Mouse (Mus musculus) T-helper 17 cell (primary cell): ENCODE results near the gene Cdk17.

Experiments used
- in situ Hi-C, 2 experiments: fragments of 300-600 bp; cut with MboI, MseI; formaldehyde crosslinking; loops; 1 replicate in 1 of 2; 2 replicates in 1 of 2; pipeline ENCODE4 v1.15.1; 2025; ENCODE audit warnings: high pct_unique_total_duplicates in 2 of 2

Cdk17 gene

DNA sequence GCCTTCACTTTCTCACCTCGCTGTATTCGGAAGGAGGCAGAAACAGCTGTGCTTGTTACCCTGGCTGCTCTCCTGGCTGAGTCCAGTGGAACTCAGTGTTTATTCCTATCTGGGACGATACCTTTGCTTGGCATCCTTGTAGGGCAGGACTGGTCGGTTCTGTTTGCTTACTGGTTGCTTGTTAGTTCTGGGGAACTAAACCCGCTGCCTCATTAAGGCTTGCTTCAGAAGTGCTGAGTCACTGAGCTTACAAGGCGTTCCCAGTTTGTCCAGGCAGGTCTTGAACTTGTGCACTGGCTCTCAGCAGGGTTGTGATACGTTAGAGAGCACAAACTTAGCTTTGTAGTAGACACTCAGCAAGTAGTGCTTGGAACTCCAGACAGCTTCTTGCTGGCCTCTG, 52.7 kb downstream of the Cdk17 start:
- in situ Hi-C loops = no loop called here

DNA sequence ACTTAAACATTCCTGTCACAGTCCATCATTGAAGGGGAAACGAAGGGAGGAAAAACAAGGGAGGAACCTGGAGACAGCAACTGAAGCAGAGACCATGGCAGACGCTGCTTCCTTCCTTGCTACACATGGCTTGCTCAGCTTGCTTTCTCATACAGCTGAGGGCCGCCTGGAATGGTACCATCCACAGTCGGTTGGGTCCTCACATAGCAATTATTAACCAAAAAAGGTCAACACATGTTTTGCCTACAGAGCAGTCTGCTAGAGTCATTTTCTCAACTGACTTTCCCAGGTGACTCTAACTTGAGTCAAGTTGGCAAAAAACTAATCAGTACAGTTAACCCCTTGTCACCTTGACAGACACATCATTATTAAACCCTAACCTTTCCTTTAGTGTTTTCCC, 53.6 kb downstream of the Cdk17 start:
- in situ Hi-C loops = no loop called here

DNA sequence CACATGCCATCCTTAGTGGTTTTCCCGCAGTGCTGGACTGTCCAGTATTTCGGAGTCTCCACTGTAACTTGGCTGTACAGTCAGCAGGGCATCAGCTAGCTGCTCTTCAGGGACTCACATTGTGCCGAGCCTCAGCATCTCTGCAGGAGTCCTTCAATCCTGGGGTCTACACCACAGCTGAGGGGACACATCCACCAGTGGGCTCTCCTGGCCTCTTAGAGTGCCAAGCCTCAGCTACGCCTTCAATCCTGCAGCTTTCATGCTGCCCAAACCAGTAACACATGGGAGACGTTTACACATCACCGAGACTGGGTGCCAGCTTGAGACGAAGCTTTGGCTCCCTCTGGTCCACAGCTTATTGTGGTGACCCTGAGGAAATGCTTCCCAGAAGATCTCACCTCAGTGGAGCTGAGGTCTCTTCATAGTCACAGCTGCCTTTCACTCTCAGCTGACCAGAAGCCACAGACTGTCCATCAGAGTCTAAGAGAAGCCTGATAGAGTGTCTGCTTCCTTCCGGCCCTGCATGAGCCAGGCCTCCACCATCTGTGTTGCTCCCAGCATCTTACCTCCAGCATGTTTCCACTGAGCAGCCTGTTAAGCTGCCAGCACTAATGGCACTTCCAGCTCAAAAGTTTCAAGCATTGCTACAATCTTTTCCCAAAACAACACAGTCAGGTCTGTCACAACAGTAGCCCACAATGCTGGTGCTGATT, 54.5 kb downstream of the Cdk17 start:
- in situ Hi-C loops = no loop called here

DNA sequence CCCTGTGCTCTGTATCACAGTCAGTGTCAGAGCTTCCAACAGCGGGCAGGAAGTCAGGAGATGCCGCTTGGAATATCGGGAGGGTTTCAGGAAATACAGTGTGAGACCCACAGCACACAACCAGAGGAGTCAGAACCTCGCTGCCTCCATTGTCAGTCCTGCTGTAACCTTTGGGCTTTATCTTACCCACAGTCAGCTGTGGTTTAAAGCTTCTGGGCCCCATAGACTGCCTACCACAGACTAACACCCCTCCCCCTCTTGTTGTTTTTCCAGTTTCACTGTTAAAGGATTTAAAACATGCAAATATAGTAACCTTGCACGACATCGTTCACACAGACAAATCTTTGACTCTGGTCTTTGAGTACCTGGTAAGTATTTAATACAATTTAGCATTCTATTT, 65.1 kb downstream of the Cdk17 start:
- in situ Hi-C loops = no loop called here

DNA sequence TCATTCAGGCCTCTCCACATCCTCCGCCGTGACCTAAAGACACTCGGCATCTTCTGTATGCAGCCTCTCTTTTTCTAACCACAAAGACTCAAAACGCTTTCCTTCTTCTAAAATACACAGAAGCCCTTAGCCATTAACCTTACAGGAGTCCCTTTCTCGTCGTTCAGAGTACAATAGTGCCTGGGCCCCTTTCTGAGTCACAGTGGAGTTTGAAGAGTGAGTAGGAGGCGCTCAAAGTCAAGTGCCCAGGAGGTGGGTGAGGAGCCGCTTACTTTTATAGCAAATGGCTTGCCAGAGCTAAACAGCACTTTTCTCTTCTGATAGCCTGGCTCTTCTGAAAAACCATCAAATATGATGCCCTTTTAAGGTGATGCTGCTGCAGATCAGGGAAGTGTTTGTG, 67.2 kb downstream of the Cdk17 start:
- in situ Hi-C loops = no loop called here

DNA sequence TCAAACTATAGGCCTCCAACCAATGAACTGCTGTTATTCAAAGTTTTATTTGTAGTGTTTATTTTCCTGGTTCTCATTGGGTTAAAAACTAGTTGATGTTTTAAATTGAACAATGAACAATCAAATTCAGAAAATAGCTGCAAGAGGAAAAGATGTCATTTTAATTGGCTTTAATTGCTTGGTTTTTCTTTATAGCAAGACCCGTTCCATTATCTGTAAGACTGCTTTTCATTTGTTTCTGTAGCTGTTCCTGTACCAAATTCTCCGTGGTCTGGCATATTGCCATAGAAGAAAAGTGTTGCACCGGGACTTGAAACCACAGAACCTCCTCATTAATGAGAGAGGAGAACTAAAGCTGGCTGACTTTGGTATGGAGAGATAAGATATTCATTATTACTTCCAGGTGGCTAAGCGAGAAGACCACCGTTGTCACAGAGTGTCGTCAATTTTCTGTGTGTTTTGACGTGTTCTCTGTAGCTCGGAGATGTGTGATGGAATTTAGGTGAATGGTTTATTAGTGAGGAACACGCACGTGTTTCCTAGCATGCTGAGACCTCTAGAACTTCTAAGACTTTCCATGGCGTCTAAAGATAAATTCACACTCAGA, 67.8 kb downstream of the Cdk17 start:
- in situ Hi-C loops = no loop called here

DNA sequence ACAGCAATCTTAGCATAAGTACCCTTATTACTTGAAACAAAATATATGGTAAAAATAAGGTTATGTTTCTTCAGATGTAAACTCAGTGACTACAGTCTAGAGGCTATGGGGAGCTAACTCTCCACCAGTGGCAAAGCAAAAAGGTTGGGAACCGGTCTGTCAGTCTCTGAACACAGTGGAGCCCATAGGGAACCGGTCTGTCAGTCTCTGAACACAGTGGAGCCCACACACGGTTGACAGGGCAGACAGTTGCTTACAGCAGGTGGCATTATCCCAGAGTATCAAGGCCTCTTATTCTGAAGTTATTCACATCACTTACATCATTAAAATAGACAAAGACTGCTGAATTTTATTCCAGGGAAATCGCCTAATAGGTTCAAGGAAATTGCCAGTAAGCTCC, 70.8 kb downstream of the Cdk17 start:
- in situ Hi-C loops = loop anchor here in 1 of 2 experiments (5.0 kb wide), 1 partner anchor 74 kb away; no protein-coding TSS in a partner anchor

DNA sequence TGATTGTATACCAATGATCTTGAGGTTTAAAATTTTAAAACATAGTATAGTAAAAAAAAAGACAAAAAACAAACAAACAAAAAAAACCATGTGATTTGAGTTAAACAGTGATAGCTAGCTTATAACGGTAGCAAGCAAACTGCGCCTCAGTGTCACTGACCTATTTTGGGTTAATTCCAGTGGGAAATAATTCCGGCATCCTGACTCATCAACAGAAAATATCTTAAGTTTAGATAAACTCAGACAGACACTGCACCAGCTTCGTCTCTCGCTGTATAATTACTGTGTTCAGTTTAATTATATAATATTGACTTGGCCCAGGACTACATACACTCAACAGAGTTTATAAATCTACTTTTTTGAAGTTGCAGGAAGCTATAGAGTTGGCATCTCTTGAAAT, 71.2 kb downstream of the Cdk17 start:
- in situ Hi-C loops = loop anchor here in 1 of 2 experiments (5.0 kb wide), 1 partner anchor 75 kb away; no protein-coding TSS in a partner anchor

DNA sequence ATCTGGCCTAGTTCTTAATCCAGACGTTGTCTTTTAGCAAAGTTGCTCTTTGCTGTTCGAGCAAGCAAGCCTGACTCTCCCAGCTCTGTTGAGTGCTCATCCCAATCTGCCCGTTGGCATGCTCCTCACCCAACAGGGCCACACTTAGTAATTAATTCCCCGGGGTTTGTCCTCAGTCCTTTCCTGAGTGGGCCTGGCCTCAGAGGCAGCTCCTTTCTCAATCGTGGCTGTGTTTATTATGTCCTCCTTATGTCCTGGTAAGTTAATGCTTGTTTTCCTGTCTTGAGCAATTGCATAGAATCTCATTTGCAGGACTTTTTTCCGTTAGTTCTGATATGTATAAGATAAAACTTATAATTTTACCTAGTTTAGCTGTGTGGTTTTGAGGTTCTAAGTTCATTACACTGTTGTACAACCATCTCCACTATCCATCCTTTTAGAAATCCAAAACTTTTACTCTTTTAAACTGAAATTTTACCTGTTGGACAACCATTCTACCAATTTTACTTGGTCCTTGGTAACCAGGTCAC, 73.1 kb downstream of the Cdk17 start:
- in situ Hi-C loops = loop anchor here in 1 of 2 experiments (5.0 kb wide), 1 partner anchor 76 kb away; no protein-coding TSS in a partner anchor

DNA sequence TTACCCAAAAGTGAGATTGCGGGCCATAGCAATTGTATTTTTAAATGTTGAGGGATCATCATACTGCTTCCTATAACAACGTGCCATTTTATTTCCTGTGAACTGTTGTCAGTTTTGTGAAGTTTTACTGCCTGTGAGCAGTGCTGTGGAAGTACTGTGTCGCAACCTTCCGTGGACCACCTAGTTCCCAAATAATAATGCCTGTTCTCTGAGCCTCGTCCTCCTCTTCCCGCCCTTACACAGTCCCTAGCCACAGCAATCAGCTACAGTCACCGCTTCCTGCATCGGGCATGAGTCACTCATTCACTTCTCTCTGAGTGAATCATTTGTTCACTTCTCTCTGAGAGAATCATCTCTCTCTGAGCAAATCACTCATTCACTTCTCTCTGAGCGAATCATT, 74.0 kb downstream of the Cdk17 start:
- in situ Hi-C loops = loop anchor here (5.0 kb wide), 1 partner anchor 77 kb away; no protein-coding TSS in a partner anchor

DNA sequence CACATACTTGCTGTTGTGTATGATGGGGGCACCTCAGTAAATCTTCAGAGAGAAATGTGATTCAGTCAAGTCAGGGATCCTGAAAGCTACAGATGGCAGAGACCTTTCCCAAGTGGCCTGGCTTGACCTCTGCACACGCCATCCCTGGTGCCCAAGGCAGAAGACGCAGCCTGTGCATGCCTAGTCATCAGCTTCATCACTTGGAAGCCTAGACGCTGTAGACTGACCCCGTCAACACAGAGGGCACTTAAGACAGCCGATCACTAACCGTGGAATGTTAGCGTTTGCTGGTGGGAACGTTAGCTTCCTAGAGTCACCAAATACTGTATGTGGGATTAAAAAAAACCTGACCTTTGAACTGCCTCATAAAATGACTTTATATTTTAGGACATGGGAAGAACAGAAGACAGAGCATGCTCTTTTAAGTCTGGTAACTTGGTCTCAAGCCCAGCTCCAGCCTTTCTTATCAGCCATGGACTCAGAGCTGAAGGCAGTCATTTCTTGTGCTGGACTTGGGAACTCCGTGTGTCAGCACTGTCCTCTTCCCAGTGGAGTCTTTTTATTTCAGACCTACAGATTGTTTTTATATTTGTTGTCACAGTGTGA, 78.6 kb downstream of the Cdk17 start:
- in situ Hi-C loops = loop anchor here in 1 of 2 experiments (5.0 kb wide), 1 partner anchor 82 kb away; no protein-coding TSS in a partner anchor

DNA sequence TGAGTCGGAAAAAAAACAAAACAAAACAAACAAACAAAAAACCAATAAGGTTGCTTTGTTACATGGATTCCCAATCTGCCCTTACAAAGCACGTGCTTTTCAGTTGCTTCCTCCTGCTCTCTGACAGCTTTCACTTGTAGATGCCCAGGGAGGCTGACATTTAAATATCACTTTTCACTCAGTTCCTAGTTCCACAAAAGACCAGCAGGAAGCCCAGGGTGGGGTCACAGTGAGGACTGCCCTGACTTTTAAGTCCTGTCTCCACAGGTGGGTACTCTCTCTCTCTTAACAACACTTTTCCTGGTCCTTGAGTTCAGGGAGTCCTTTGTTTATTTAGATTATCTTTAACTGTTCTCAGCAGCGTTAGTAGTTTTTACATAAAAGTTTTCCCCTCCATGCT, 81.5 kb downstream of the Cdk17 start:
- in situ Hi-C loops = no loop called here

DNA sequence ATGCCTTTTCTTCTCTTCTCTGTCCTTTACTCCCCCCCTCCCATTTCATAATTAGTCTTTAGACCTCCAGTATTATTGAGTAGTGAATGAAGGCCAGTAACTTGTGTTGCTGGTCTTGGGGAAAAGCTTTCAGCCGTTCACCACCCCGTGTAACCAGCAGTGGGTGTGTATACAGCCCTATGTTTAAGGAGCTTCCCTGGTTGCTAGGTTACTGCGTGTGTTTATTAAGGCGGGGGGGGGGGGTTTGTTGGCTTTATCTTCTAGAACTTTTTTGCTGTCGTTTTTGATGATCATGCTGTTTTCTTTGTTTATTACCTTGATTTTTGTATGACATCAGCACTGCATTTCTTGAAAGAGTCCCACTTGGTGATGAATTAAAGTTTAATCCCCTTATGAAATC, 82.2 kb downstream of the Cdk17 start:
- in situ Hi-C loops = no loop called here

DNA sequence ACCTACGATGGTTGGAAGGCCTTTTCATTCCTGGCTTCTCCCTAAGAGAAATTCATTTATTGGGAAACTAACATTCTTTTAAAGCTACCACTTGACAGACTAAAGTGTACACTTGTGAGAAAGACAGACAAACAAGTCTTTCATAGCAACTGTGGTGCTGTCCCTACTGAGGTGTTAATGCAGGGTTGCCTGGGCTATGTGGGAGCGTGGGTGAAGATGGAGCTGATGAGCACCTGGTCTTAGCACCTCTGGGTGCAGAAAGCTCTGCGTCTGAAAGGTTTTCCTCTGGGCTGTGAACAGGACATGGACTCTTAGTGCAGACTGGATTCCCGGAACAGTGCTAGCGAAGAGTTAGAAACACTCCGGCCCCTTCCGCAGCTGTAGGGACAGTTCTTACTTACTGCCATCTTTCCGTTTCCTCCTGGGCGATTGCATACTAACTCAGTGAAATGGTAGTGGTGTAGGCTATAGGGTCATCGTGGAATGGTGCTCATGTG, 83.6 kb downstream of the Cdk17 start:
- in situ Hi-C loops = no loop called here

DNA sequence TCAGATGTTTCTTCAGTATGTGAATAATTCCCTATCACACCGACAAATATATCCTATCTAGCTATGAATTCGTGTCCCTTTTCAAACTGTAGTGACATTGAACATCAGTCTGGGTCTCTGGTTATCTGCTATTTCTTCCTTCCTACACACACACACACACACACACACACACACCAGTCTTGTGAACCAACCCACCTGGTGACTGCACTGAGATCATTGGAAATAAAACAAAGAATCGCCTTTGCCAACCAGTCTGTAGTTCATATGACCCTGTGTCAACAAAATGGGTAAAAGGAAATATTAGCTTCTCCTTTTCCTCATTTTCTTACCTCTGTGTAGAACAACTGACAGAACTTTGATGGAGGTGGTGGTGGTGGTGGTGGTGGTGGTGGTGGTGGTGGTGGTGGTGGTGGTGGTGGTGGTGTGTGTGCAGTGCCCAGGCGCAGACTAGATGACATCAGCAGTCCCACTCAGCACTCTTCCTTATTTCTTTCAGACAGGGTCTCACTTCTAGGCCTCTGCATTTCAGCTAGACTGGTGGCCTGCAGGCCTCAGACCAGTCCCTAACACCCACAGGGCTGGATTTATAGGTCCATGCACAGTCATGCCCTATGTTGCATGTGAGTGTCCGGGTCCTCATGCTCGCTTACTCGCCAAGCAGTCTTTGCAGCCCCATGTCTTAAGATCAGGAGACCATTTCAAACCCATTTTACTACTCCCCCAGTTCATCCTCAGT, 85.7 kb downstream of the Cdk17 start:
- in situ Hi-C loops = no loop called here

DNA sequence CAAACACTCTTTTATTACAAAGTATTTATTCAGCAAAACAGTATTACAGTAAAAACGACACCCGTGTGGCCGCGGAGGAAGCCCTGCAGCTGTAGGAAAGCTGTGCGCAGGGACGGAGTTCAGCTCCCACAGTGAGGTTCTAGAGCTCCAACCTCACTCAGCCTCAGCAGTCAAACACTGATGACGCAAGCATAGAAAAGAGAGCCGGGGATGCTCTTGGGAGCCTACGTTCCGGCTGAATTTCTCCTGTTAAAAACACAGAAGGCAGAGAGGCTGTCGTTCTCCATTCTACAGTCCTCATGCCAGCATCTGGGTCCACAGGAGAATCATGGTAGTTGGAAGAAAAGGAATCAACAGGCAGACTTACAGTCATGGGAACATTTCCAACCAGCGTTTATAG, 86.7 kb downstream of the Cdk17 start:
- in situ Hi-C loops = no loop called here

DNA sequence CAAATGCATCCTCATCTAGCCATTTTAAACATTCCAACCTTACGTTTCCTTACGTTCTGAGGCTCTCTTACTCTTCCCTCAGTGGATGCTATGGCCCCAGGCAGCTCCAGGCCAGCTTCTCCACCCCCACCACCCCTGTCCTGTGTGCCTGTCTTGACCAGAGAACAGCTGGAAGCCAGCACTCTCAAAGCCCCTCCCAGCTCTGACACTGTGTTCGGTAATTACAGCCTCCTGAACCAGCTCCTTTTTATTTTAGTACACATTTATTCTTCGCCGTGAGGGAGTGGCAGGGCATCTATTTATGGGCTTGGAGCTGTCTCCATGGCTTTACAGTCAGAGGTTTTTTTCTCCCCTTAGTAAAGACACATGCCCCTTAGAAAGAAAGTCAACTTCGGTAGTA, 87.2 kb downstream of the Cdk17 start:
- in situ Hi-C loops = no loop called here

DNA sequence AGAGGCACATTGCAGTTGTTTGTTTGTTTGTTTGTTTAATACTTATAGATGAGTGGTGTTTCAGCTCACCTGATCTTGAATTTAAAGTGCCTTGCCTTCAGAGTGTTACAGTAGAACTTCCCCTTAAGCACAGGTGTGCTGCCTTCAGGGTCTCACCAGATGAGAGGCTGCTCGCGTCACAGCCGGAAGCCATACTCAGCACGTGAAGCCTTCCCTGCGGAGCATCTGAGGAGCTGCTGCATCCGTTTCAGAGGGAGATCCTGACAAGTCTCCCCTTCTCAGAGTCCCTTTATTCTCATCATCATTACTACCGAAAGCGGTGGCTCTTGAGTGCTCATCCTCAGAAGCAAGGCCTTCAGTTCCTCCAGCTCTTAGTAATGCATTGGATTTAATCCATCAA, 87.7 kb downstream of the Cdk17 start:
- in situ Hi-C loops = no loop called here

DNA sequence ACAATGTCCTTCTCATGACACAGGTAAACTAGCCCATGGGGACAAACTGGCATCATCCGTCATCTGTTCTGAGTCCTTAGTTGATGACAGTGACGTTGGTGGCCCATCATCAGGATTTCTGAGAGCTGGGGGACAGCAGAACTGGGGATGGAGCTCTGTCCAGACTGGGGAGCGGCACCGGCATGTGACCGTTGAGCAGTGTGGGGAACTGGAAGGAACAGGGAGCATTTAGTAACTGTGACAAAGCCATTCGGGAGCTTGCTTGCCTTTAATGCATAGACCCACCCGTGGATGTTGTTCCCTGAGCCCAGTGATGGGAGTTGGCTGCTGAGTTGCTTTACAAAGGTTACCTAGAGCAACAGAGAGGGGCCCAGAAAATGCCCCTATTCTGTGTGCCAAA, 89.2 kb downstream of the Cdk17 start:
- in situ Hi-C loops = loop anchor here (10.0 to 25.0 kb wide), 3 partner anchors 188 to 538 kb away; partner anchors contain the start of gene Nedd1 (in 2 of the 2)

DNA sequence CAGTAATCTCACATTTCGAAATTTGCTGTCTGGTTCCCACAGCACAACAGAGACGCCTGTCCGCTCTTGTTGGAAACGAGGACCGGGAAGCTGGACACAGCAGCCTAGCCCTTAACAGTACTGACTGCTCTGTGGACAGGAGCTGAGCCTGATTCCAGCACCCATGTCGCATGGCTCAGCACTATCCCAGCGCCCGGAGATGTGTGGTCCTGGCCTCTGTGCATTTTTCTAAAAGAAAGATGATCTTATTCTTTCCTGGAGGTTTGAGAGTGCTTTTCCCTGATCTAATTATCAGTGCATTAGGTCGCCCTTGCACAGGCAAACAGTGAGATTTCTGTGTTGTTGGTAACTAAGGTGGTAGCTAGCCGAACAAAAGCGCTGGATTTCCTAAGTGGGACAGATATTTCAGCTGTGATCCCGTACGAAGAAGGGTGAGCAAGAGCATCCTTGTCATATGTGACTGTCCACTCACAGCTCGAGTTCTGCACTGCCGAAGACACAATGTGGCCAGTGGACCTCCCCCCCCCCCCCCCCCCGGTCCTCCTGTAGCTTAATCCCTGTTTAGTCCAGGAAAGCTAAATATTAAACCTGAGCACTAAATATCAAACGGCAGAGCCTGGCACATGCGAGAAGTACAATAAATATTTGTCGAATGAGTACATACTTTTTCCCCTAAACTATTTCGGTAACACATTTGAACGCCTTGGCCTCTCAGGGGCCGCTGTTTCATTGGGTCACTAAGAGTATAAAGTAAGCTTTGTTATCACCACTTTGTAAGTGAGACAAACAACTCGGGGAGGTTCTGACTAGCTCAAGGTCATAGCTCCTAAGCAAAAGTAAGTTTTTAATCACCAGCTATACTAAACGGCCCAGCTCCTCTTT, 90.0 kb downstream of the Cdk17 start:
- in situ Hi-C loops = loop anchor here (10.0 to 25.0 kb wide), 3 partner anchors 188 to 538 kb away; partner anchors contain the start of gene Nedd1 (in 2 of the 2)
